ENCODE assay signal across 8 mouse cellular contexts in the genomic region with DNA sequence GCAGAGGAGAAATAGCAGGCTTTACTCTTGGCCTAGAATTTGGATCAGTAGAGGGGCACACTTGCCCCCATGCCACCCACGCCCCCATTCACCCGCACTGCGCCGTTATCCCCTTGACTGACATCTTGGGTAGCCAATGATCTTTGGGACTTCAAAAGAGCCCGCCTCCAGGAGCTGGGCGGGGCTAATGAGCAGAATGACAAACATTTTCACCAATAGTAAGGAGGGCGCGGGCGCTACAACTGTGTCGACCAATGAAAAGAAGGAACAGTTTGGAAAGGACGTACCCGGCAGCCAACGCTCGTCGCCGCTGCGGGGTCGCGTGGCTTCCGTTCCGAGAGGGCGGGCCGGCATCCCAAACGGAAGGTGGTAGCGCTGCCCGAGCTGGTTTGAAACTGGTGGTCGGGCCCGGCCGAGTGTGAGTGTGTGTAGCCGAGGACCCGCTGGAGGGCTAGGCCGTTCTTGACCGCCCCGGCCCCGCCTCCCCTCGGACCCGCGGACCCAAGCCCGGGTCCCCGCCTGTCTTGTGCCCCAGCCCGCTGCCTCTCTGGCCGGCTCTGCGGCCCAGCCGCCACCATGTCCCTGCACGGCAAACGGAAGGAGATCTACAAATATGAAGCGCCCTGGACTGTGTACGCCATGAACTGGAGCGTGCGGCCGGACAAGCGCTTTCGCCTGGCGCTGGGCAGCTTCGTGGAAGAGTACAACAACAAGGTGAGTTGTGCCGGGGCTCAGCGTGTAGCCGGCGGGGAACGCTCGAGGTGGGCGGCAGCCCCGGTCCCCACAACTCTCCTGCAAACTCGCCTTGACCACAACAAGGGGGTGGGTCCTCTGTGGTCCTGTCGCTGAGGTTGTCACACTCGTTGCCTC. TPM values are rescaled to one million over a fixed set of nuclear protein-coding genes. Genes with fewer than 3 reads are reported as not detected.
A peak's percentile ranks its signal among the peaks of the same experiment; 100 is the strongest.
DNase-seq lines count a peak whose midpoint lies in the region; ATAC-seq lines count a peak whose summit lies in the region.

A gene (plus strand): TSS at position 325 of the 870 bp plus-strand sequence.

- H3K9me3 ChIP-seq in intestine, embryonic 14.5 days (ENCODE audit: control insufficient read depth, low read length) = no peaks in the 10 kb centered on the region

- WGBS in intestine, embryonic 14.5 days = under 1% methylated on average over 65 of the region's 66 CpGs

- no peaks in the 10 kb centered on the region for H3K27me3 ChIP-seq in intestine, embryonic 14.5 days (replicated peaks; ENCODE audit: control insufficient read depth, insufficient read depth, low read length)

- H3K4me1 ChIP-seq in intestine, embryonic 14.5 days (replicated peaks; ENCODE audit: control insufficient read depth, insufficient read depth, low read length) = peaks cover 13% of the 10 kb centered on the region

- peak; percentile 98 for ATAC-seq in intestine, embryonic 14.5 days (replicated peaks; ENCODE audit: low FRiP score, low TSS enrichment, low read depth)

- intact Hi-C loops in left cerebral cortex, postnatal 14 days (cut with DNase I) = no loop called here

- H3K27ac ChIP-seq in intestine, embryonic 14.5 days (ENCODE audit: low read depth) = peak within 1 kb of the TSS; percentile 79

- H3K4me3 ChIP-seq in intestine, embryonic 14.5 days (ENCODE audit: low read depth, low read length) = peak within 1 kb of the TSS; percentile 61

- 0 out of 2 replicates have a peak, but pooled peaks cover 6% of the 10 kb centered on the region for H3K36me3 ChIP-seq in intestine, embryonic 14.5 days (ENCODE audit: control insufficient read depth, insufficient read depth, low read length)

- peak within 1 kb of the TSS; percentile 77 for H3K9ac ChIP-seq in intestine, embryonic 14.5 days (ENCODE audit: low read length)

- peak within 1 kb of the TSS; percentile 87 for H3K4me2 ChIP-seq in intestine, embryonic 14.5 days (ENCODE audit: low read length)

- DNase-seq in adrenal gland, adult 18-20 months (ENCODE audit: low spot score in 2 of 2) = peak; percentile 94 to 98
- DNase-seq in embryo, embryonic 11 days = peak; percentile 98
- DNase-seq in gastrocnemius, postnatal 25 days = peak; percentile 96
- peak; percentile 100 for DNase-seq in intestine, embryonic 14.5 days (ENCODE audit: low spot score)
- peak; percentile 99 for DNase-seq in left cerebral cortex, postnatal 14 days (ENCODE audit: low spot score in 2 of 2)
- DNase-seq in mesoderm, embryonic 11.5 days (ENCODE audit: low read depth, low spot score) = peak; percentile 97
- peak; percentile 98 to 99 for DNase-seq in right cerebral cortex, postnatal 36 days (ENCODE audit: low spot score in 2 of 2)
- DNase-seq in yolk sac, embryonic 10.5 days (ENCODE audit: low spot score) = peak; percentile 97

RNA-seq across cellular contexts. Expression of the gene that starts here (rescaled TPM):
- 10 to 100 TPM; 44.5 to 47.6 TPM for total RNA-seq in adrenal gland, adult 18-20 months (2021)
- total RNA-seq in gastrocnemius, postnatal 25 days (2021) = 10 to 100 TPM; 25.9 to 26.1 TPM
- polyA plus RNA-seq in intestine, embryonic 14.5 days (2014; fragmentation: Nextera tagmentation; extraction: Ambion mirVana) = 62.2 and 68.6 TPM in 2 replicates
- total RNA-seq in left cerebral cortex, postnatal 14 days (2021) = 100 to 1,000 TPM; 209 to 210 TPM

Comparison
In these comparisons a context has a peak if more than half of its experiments do, and no peak if none do; other contexts are left out.
1. Peak in every context shown above with its lines: DNase-seq, ATAC-seq, H3K4me3 ChIP-seq and H3K27ac ChIP-seq.
2. RNA of the gene that starts here (total RNA-seq): 209 to 210 TPM in left cerebral cortex, postnatal 14 days; 44.5 to 47.6 TPM in adrenal gland, adult 18-20 months and 25.9 to 26.1 TPM in gastrocnemius, postnatal 25 days; every median in the first group is over 4 times any median in the second.